Mouse (Mus musculus) embryonic stem cell, embryonic (primary cell): Measurements from ENCODE around the gene Rfc1.

Experiments
- CTCF ChIA-PET, 4 experiments: fragments of 300-600 bp in 2 of 4; fragments of 350-600 bp in 2 of 4; sonication (Branson Sonifier 250); formaldehyde crosslinking; loops; one replicate each; lab custom pipeline; 2022; ENCODE audit warnings: inconsistent platforms in 2 of 4; lab: Charles Lee
- POLR2A ChIA-PET, 4 experiments: fragments of 300-600 bp in 2 of 4; fragments of 350-600 bp in 2 of 4; sonication (Branson Sonifier 250); formaldehyde crosslinking; loops; one replicate each; lab custom pipeline; 2022; ENCODE audit warnings: antibody characterized with exemption in 4 of 4, inconsistent platforms in 1 of 4; lab: Charles Lee

Rfc1 gene

DNA sequence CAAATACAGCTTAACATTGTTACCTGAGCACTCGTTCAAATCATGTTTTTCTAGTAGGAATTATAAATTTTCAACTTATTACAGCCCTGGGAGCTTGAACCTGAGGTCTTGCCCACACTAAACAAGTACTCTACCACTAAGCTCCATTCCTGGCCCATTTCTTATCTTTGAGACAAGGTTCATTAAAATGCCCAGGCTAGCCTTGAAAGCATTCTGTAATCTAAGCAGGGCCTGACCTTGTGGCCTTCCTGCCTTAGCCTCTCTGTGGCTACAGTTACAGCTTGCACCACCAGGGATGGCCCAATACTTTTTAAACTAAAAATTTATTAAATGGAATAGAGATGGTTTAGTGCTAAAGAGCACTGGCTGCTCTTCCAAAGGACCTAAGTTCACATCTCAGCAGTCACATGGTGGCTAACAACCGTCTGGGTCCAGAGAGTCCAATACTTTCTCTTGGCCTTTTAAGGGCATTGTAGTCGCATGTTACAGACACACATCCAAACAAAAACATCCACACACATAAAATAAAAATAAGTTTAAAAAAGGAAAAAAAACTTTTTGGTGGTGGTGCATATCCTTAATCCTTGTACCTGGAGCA, 10.6 kb downstream of the Rfc1 start:
- ChIA-PET POLR2A (interaction anchor here in 2 of 4 experiments (0.6 to 2.7 kb wide), 8 partner anchors 10 to 60 kb away, joined by 3 to 17 read pairs (median 5); partner anchors contain the start of gene Rfc1 (in 2 of the 2)), CTCF (interaction anchor here in 1 of 4 experiments (1.2 kb wide), 1 partner anchor 10 kb away, joined by 3 read pairs; no protein-coding TSS in a partner anchor)

DNA sequence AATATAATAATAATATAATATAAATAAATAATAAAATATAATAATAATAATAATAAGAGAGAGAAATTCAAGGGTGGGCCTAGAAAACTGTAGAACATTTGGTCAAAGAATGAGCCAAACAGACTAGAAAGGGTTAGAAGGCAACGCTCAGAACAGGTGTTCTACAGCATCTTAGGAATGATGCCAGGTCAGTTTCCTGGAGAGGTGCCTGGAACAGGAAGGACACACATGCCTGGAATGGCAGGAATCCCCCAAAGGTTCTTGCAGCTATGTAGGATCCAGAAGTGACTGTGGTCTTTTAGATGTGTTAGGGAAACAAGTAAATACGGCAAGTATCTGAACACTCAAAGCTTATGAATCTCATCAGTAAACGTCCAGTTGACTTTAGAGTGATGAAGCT, 11.2 kb downstream of the Rfc1 start:
- ChIA-PET POLR2A (interaction anchor here in 3 of 4 experiments (0.6 to 2.7 kb wide), 11 partner anchors 10 to 90 kb away, joined by 3 to 17 read pairs (median 5); partner anchors contain the start of genes Lias (in 2 of the 3), Rfc1 (in 2 of the 3) and Rpl9 (in 2 of the 3)), CTCF (interaction anchor here in 1 of 4 experiments (1.2 kb wide), 1 partner anchor 10 kb away, joined by 3 read pairs; no protein-coding TSS in a partner anchor)

DNA sequence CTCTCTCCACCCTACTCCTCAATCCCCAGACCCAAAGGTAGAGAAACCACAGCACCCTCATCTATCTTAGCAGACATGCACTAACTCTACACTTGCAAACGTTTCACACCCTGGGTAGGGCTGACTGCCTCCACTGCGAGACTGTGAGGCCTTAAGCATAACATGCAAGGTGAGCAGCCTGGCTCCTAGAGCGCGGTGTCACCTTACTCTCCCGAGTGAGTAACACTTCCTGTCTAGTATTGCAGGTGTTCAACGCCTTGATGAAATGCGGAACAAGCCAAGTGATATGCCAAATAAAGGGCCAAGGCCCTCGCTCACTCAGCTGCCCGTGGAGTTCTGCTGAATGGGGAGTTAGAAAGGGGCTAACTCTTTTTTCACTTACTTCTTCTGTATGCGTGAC, 13.3 kb downstream of the Rfc1 start:
- CTCF ChIA-PET: no interaction called here
- POLR2A ChIA-PET: interaction anchor here in 3 of 4 experiments (0.7 to 1.6 kb wide), 4 partner anchors 21 to 69 kb away, joined by 3 to 5 read pairs (median 4); partner anchors contain the start of genes Lias (in 1 of the 3) and Rpl9 (in 1 of the 3)

DNA sequence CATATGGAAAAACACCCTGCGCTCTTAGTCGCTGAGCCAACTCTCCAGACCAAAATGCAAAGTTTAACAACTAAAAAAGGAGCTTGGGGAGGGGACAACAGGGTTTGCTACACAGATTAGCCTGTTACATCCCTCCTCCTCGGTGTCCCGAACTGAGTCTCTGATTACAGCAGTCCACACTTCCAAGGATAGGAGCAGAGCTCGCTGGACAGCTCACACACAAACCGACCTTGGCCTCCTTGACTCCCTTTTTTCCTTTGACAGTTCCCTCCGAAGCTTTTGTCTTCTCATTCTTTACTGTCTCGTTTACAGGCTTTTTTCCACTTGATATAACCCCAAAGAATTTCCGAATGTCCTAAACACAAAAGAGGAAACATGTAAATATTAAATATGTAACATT, 16.3 kb downstream of the Rfc1 start:
- CTCF ChIA-PET: no interaction called here
- POLR2A ChIA-PET: interaction anchor here in 1 of 4 experiments (0.7 to 1.2 kb wide), 2 partner anchors 14 to 72 kb away, joined by 3 read pairs; partner anchors contain the start of genes Lias and Rpl9

DNA sequence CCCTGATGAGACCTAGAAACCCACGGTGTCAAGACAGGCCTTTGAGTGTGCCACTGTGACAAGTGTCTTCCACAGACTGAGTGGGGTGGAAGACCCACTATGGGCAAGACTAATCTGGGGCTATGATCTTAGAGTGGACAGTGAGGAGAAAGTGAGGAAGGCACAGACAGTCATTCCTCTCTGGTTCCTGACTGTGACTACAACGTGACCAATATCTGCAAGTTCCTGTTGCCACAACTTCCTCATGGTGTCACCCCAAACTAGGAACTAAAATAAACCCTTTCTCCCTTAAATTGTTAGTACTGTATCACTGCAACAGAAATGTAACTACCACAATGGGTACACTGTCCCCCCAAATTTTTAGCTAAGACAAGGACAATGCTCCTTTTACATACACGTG, 26.6 kb downstream of the Rfc1 start:
- POLR2A ChIA-PET: interaction anchor here in 1 of 4 experiments (0.9 to 5.2 kb wide), 2 partner anchors 9 to 20 kb away, joined by 3 to 26 read pairs; no protein-coding TSS in a partner anchor
- CTCF ChIA-PET: no interaction called here

DNA sequence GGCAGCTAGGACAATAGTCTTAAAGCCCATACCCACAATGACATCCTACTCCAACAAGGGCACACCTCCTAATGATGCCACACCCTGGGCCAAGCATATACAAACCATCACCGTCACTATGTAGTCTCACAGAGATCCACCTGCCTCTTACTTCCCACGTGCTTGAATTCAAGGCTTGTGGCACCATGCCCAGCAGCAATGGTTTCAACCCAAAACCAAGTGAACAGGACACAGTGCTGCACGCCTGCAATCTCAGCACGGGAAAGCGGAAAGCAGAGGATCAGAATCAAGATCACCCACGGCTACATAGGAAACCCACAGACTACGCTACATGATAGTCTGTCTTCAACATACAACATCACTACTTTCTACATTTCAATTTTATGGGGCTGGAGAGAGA, 27.3 kb downstream of the Rfc1 start:
- ChIA-PET POLR2A (interaction anchor here in 1 of 4 experiments (1.2 to 5.2 kb wide), 2 partner anchors 8 to 22 kb away, joined by 3 to 26 read pairs; no protein-coding TSS in a partner anchor), CTCF (no interaction called here)

DNA sequence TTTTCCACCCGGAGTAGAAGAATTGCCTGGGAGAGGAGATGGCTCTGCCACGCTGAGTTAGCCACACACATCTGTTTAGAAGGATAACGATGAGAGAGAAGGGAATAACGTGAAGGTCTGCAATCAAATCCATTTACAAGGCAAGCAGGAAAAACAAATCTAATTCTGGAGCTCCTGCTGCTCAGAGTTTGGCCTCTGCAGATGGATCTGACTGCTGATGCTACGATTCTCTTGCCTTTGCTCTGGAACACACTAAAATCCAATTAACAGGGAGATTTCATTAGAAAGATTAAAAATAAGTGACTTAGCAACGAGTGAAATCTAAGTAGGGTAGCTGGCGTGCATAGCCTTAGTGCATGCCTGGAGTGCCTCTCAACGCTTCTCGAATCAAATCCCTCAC, 30.0 kb downstream of the Rfc1 start:
- ChIA-PET POLR2A (interaction anchor here in 2 of 4 experiments (1.3 to 2.4 kb wide), 2 partner anchors 86 kb away, joined by 3 to 6 read pairs; partner anchors contain the start of genes Lias (in 2 of the 2) and Rpl9 (in 2 of the 2)), CTCF (no interaction called here)

DNA sequence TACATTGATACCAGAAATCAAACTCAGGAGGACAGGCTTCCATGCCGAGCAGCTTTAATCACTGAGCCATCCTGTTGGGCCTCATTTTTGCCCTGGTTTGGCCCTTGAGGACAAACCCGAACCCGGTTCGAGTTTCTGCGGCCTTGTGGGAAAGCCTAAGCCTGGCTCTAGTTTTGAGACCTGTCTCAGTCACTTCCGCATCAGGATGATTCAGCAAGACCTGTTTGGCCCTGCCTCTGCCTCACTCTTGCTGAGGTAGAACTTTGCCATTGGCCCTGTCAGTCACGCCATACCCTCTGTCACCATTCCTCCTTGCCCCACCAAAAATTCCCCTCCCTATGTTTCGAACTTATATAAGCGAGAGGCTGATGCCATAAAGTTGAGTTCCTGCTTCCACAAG, 35.3 kb downstream of the Rfc1 start:
- CTCF ChIA-PET: interaction anchor here in 3 of 4 experiments (0.5 to 1.8 kb wide), 3 partner anchors 16 to 38 kb away, joined by 3 to 5 read pairs (median 3); no protein-coding TSS in a partner anchor

DNA sequence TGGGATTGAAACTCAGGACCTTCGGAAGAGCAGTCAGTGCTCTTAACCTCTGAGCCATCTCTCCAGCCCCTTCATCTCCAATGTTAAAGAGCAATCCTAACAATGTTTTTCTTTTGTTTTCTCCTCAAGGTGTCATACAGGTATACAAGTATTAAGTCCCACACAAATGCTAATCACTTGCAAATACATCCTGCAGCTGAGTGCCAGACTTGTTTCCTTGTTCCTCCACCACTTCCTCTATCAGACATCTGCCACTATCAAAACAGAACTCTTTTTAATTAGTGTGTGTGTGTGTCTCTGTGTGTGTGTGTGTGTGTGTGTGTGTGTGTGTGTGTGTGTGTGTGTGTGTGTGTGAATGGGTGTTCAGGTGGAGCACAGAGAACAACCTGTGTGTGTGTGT, 35.8 kb downstream of the Rfc1 start:
- POLR2A ChIA-PET: interaction anchor here (0.6 to 4.0 kb wide), 41 partner anchors 9 to 1326 kb away, joined by 3 to 27 read pairs (median 5); partner anchors contain the start of genes Lias (in 2 of the 4), Rfc1 (in 2 of the 4), Rpl9 (in 2 of the 4) and Wdr19 (in 2 of the 4)
- CTCF ChIA-PET: interaction anchor here in 3 of 4 experiments (0.5 to 1.8 kb wide), 3 partner anchors 15 to 38 kb away, joined by 3 to 5 read pairs (median 3); no protein-coding TSS in a partner anchor

More for the DNA sequence above, 35.3 kb downstream of the Rfc1 start:
- POLR2A ChIA-PET: interaction anchor here in 3 of 4 experiments (0.6 to 4.0 kb wide), 36 partner anchors 9 to 236 kb away, joined by 3 to 27 read pairs (median 5); partner anchors contain the start of genes Lias (in 2 of the 3), Rfc1 (in 2 of the 3), Rpl9 (in 2 of the 3) and Ugdh (in 1 of the 3)

DNA sequence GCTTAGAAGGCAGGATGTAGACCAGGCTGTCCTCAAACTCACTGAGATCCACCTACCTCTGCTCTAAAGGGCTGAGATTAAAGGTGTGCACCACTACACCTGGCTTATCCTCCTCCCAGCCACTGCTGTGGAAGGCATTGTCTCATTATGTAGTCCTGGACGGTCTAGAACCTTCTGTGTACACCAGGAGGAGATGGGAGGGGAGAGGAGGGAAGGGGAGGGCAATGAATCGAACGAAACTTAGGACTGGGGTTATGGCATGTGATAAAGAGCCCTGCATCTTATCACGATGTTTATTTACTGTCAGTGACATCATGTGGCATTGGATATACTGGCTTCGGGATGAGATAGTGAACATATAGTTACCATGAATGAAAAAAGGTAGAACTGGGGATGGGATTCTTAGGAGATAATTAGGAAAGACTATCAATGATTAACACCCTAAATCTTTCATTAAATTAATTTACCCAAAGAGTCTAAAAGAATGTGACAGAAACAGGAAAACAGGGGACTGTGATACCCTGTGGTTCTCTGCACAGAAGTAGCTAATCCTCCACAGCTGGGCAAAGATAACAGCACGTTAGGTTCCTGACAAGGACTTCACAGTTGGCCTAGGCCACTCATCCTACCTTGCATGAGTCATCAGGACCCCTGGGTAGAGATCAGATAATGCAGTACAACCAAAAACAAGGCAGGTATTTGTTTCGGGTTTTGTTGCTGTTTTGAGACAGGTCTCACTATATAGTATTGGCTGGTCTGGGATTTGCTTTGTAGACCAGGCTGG, 37.1 kb downstream of the Rfc1 start:
- ChIA-PET POLR2A (interaction anchor here in 3 of 4 experiments (0.6 to 4.0 kb wide), 19 partner anchors 9 to 401 kb away, joined by 3 to 27 read pairs (median 8); partner anchors contain the start of genes Rfc1 (in 2 of the 3), Lias (in 1 of the 3), Rpl9 (in 1 of the 3) and Wdr19 (in 1 of the 3)), CTCF (interaction anchor here in 2 of 4 experiments (0.5 to 1.8 kb wide), 2 partner anchors 14 to 37 kb away, joined by 3 to 5 read pairs; no protein-coding TSS in a partner anchor)

DNA sequence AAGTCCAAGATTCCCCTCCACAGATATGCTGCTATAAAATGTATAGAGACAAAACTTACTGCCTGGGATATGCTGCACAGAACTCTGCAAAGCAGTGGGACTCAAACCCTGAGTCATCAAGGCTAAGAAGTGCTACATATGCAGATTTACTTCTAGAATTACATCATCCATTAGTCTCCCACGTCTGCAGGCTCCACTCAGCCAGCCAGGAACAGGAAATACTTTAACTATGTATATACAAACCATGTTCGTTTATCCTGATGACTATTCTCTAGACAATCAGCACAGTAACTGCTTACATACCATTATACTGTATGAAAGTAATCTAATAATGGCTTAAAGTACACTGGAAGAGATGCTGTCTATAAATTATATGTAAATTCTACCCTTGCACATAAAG, 41.2 kb downstream of the Rfc1 start:
- CTCF ChIA-PET: interaction anchor here in 2 of 4 experiments (0.6 to 0.7 kb wide), 2 partner anchors 10 to 294 kb away, joined by 3 read pairs; no protein-coding TSS in a partner anchor
- POLR2A ChIA-PET: interaction anchor here in 1 of 4 experiments (0.6 to 1.4 kb wide), 6 partner anchors 9 to 232 kb away, joined by 3 to 4 read pairs (median 3); partner anchors contain the start of gene Rfc1

DNA sequence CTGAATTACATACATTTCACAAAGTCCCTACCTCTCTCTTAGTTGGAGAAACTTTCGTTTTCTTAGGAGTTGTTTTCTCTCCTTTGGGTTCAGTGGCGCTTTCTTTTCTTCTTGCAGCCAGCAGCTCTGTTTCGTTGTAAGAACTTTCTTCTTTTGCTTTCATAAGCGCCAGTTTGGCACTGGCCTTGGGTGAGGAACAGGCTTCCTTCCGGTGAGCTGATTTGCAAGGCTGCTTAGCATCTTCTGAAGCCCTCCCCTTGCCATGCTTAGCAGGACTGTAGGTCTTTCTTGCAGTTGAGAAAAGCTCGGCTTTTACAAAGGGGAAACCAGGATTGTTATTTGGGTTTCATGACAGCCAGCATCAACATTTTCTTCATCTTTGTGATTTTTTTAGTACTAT, 41.8 kb downstream of the Rfc1 start:
- POLR2A ChIA-PET: interaction anchor here in 1 of 4 experiments (1.0 to 1.5 kb wide), 5 partner anchors 10 to 42 kb away, joined by 3 to 7 read pairs (median 4); partner anchors contain the start of gene Rfc1
- CTCF ChIA-PET: interaction anchor here in 1 of 4 experiments (1.1 kb wide), 1 partner anchor 10 kb away, joined by 3 read pairs; no protein-coding TSS in a partner anchor

DNA sequence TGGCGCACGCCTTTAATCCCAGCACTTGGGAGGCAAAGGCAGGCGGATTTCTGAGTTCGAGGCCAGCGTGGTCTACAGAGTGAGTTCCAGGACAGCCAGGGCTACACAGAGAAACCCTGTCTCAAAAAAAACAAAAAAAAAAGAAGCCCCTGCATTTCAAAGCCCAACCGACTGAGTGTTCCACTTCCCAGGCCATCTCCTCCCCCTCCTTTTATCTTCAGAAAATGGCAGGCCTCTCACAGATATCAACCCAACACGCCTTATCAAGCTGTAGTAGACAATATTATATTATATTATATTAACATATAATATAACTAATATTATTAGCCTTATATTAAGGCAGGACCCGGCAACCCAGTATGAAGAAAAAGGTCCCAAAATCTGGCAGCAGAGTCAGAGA, 46.5 kb downstream of the Rfc1 start:
- ChIA-PET CTCF (interaction anchor here in 2 of 4 experiments (0.5 to 0.6 kb wide), 5 partner anchors 47 to 455 kb away, joined by 4 to 12 read pairs (median 4); no protein-coding TSS in a partner anchor), POLR2A (interaction anchor here in 3 of 4 experiments (0.7 to 2.7 kb wide), 12 partner anchors 10 to 239 kb away, joined by 3 to 23 read pairs (median 4); partner anchors contain the start of genes Lias (in 1 of the 3), Rfc1 (in 1 of the 3) and Rpl9 (in 1 of the 3))

DNA sequence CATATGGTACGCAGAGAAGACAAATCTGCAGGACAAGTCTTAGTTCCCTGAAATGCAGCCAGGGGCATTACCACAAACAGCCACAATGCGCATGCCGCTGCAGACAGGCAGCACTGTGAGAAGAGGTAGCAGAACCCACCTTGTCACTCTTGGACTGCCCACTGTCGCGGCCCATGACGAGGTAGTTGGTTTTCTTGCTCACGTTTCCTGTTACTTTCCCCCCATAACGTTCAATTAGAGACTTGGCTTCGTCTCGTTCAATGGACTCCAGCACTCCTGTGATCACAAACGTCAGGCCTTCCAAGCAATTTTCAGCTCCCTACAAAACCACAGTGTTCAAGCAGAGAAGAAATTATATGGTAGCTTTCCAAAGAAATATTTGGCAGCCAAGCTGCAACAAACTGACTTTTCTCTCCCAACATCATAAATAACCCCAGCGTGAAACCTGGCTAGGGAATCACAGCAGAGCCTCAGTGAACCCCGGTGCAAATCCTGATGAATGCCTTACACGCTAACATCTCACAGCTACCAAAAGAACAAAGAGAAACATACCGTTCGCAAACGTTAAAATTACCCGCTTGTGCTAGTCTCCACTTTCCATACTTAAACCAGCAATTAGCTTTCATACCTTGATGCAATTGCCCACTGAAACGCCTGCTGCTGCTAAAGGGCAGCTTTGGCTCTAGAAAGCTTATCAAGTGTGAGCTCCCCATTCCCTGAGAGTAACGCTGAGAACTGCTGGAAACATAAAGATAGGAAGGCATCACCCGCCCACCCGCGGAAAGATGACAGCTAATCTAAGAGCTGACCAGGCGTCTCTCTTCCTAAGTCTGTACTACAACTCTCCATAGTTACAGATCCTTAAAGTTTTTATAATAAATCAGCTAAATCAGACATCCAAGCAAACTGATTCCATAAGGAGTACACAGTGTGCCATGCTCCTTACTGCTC, 47.4 kb downstream of the Rfc1 start:
- CTCF ChIA-PET: interaction anchor here in 2 of 4 experiments (0.5 to 0.6 kb wide), 4 partner anchors 46 to 455 kb away, joined by 4 to 12 read pairs (median 7); no protein-coding TSS in a partner anchor

DNA sequence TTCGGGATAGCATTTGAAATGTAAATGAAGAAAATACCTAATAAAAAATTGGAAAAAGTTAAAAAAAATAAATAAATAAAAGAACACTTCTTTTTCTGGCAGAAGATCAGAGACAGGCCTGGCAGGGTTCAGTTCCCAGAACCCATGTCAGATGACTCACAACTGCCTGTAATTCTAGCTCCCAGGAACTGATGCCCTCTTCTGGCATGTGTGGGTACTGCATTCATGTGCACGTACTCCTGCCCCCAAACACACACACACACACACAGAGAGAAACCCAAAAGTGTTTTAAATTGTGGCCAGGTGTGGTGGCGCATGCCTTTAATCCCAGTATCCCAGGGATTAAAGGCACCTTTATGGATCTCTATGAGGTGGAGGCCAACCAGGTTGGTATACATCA, 51.3 kb downstream of the Rfc1 start:
- CTCF ChIA-PET: interaction anchor here (0.6 to 1.7 kb wide), 21 partner anchors 9 to 281 kb away, joined by 3 to 8 read pairs (median 3); partner anchors contain the start of gene Klhl5 (in 1 of the 4)
- POLR2A ChIA-PET: interaction anchor here in 2 of 4 experiments (0.6 to 1.7 kb wide), 10 partner anchors 9 to 297 kb away, joined by 3 to 11 read pairs (median 3); partner anchors contain the start of genes Lias (in 1 of the 2) and Rpl9 (in 1 of the 2)

More for the DNA sequence above, 47.4 kb downstream of the Rfc1 start:
- POLR2A ChIA-PET: interaction anchor here in 3 of 4 experiments (0.7 to 2.7 kb wide), 10 partner anchors 11 to 240 kb away, joined by 3 to 23 read pairs (median 4); partner anchors contain the start of genes Lias (in 2 of the 3), Rpl9 (in 2 of the 3) and Rfc1 (in 1 of the 3)

DNA sequence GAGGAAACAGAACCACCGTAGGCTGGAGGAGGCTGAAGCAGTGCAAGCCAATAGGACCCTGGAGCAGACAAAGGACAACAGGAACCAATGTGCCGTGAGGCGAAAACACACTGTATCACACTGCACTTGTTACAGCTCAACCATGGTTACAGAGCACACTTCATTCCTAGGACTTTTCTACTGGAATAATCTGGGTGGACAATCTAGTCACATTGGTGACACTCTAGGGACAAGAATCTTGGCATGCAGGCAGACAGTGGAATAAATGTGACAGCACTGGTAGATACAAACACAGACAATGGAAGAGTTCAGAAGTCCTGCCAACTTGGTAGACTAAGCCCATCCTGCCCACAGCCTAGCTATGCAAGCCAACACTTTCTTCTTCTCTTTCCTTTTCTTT, 54.3 kb downstream of the Rfc1 start:
- POLR2A ChIA-PET: interaction anchor here in 1 of 4 experiments (1.2 kb wide), 1 partner anchor 13 kb away, joined by 4 read pairs; no protein-coding TSS in a partner anchor

More for the DNA sequence above, 54.3 kb downstream of the Rfc1 start:
- CTCF ChIA-PET: no interaction called here
